Mouse (Mus musculus) embryonic facial prominence, embryonic 11.5 days (tissue): ENCODE measurements at regions not wholly inside any gene's neighbourhood (a gene's known extent, or its start where the extent isn't known, plus 50 kb on each side); places are given as distances from the start of the nearest gene placed in this dataset.
"Not testable (repeated sequence)": the region's sequence is repeated elsewhere in the genome, so short reads cannot be mapped to it uniquely, and the experiment has no call there.

Source experiments
- ATAC-seq: fragments of 200-750 bp; cut with Nextera tagmentation; replicated peaks from 2 replicates; pipeline ENCODE4 v1.8.0; 2017; ENCODE audit warnings: low read depth; ENCODE audit not compliant: insufficient number of reproducible peaks, low FRiP score, low TSS enrichment
- DNase-seq: peaks from one replicate; pipeline ENCODE4 v3.0.0-alpha.2; 2015; ENCODE audit warnings: low spot score
- H3K27ac ChIP-seq: fragments of 300-500 bp; sonication (generic); replicated peaks from 2 replicates; pipeline ENCODE4 v1.5.1; 2014; ENCODE audit warnings: mild to moderate bottlenecking, low read depth, low read length, control low read depth
- H3K27me3 ChIP-seq: fragments of 300-500 bp; sonication (generic); 2 replicates; pipeline ENCODE4 v1.6.1; 2014; ENCODE audit warnings: mild to moderate bottlenecking, low read length, moderate library complexity, mixed read lengths; ENCODE audit not compliant: control insufficient read depth, insufficient read depth
- H3K36me3 ChIP-seq: fragments of 300-500 bp; sonication (generic); replicated peaks from 2 replicates; pipeline ENCODE4 v1.6.1; 2014; ENCODE audit warnings: low read depth, mild to moderate bottlenecking, low read length, moderate library complexity, mixed read lengths; ENCODE audit not compliant: control insufficient read depth, insufficient read depth
- H3K4me1 ChIP-seq: fragments of 300-500 bp; sonication (generic); 2 replicates; pipeline ENCODE4 v1.6.1; 2014; ENCODE audit warnings: low read length, mixed read lengths; ENCODE audit not compliant: control insufficient read depth, insufficient read depth
- H3K4me2 ChIP-seq: fragments of 300-500 bp; sonication (generic); 2 replicates; pipeline ENCODE4 v1.6.1; 2014; ENCODE audit warnings: low read depth, mild to moderate bottlenecking, control low read depth, low read length, moderate library complexity
- H3K4me3 ChIP-seq: fragments of 300-500 bp; sonication (generic); 2 replicates; pipeline ENCODE4 v1.5.1; 2014; ENCODE audit warnings: low read depth, low read length, control low read depth
- H3K9ac ChIP-seq: fragments of 300-500 bp; sonication (generic); replicated peaks from 2 replicates; pipeline ENCODE4 v1.6.1; 2014; ENCODE audit warnings: mild to moderate bottlenecking, control low read depth, low read length
- H3K9me3 ChIP-seq: fragments of 300-500 bp; sonication (generic); replicated peaks from 2 replicates; pipeline ENCODE4 v1.6.1; 2016; ENCODE audit warnings: mild to moderate bottlenecking, low read length, inconsistent platforms, mixed read lengths; ENCODE audit not compliant: control insufficient read depth
- WGBS: fragments of 180-500 bp; shearing (Covaris S2); extraction: QIAGEN DNeasy Blood & Tissue Kit; methylation state at CpG from one replicate; pipeline ENCODE4 v1.1.7; 2014; 5-methylcytosine and 5-hydroxymethylcytosine counted together

DNA sequence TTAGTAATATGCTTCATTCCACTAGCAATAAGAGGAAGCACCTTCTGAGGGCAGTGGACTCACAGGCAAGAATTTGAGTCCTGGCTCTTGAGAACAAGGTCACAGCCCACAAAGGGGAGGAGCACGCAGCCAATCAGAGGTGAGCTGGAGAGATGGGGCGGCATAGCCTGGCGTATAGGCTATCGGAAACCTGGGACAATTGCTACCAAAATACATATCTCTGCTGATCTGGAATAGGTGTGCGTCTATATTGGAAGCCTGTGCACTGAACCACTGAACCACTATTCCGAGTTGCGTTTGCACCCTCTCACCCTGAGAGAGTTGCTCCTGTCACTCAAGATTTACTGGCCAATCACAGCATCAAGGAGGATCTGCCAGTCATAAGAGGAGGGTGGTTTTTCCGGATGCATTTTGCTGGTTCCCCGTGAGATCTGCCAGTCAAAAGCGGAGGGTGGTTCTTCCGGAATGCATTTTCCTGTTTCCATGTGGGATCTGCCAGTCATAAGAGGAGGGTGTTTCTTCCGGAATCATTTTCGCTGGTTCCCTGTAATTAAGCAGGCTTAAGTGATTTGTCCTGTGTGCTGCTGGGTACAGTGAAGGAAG is 80.1 kb upstream of the Riok2 start:
- not testable (repeated sequence) for H3K4me2 ChIP-seq, H3K9me3 ChIP-seq, H3K27me3 ChIP-seq, H3K27ac ChIP-seq, H3K4me1 ChIP-seq, H3K36me3 ChIP-seq
- peak; percentile 80 for DNase-seq
- H3K9ac ChIP-seq, result peak overlapping the region; percentile 39; the same call in 1 of the 2 replicates
- WGBS, result 0% methylated on average over 13 of the region's 13 CpGs
- peak overlapping the region; percentile 40 for H3K4me3 ChIP-seq
- peak; percentile 97 for ATAC-seq

DNA sequence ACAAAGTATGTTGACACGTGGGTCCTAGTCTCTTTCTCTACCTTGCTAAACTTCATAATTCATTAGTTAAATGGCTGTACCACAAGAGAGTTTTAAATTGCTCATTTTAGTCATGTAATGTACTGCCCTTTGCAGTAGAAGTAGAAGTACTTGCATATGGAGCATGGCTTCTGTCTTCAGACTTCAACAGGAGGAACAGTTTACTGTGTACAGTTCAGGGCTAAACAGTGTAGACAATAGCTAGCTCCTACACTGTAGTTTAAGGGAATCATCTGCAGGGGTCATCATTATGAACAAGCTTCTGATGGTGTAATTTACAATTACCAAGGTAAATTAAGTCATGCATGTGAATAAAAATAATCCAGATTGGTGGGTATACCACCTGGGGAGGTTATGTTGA is 79.1 kb upstream of the Riok2 start:
- not testable (repeated sequence) for H3K4me2 ChIP-seq, H3K4me1 ChIP-seq, DNase-seq, H3K27ac ChIP-seq, H3K36me3 ChIP-seq, H3K9ac ChIP-seq, H3K27me3 ChIP-seq, H3K9me3 ChIP-seq
- ATAC-seq, result 0 out of 2 replicates have a peak, but pooled peaks have one; percentile 44
- WGBS, result 2% methylated on average over 1 of the region's 1 CpGs
- H3K4me3 ChIP-seq, result peak overlapping the region; percentile 40; the same call in 1 of the 2 replicates

DNA sequence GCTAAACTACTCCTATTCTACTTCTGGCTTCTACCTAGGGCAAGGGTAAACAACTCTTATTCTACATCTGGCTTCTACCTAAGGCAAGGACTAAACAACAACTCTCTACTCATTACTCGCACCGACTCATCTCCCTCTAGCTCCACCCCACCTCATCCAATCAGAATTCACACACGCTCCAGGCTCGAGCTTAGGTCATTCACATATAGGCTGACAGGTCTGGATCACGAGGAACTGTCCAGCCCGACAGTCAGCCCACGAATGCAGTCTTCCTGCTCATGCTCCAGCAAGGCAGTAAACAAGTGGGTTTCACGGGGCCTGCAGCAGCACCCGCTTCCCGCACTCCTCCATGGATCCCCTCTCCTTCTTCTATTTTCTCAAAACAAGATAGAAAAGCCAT is 70.6 kb upstream of the Riok2 start:
- ATAC-seq, H3K9me3 ChIP-seq, H3K9ac ChIP-seq, H3K36me3 ChIP-seq, H3K4me1 ChIP-seq, H3K4me3 ChIP-seq, H3K27me3 ChIP-seq, DNase-seq, H3K27ac ChIP-seq, H3K4me2 ChIP-seq: not testable (repeated sequence)
- 95% methylated on average over 10 of the region's 10 CpGs for WGBS
